Mouse (Mus musculus): ENCODE data around the gene Nol12. TPM values are rescaled to one million over a fixed set of nuclear protein-coding genes. Genes with fewer than 3 reads are reported as not detected.
A peak's percentile ranks its signal among the peaks of the same experiment; 100 is the strongest.

The Nol12 gene
- polyA plus RNA-seq, 1 experiment from 2014 or later: 54.6 TPM

DNA sequence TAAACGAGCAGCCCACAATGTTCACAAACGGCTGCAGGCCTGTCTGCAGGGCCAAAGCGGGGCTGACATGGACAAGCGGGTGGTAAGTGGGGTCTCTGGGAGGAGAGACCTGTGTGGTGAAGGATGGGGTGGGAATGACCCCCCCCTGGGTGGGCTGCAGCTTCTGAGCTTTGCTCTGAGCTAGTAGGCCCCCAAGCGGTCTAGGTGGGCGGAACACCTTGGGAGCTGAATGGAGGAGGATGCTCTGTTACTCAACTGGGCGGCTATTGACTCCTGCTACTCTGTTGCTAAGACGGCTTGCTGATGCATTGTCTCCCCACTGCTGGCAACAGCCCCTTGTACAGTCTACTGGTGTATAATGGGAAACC lies 33.3 kb upstream of the Nol12 start:
- Histone ChIP-seq H3K36me3 (peaks cover 44% of the 10 kb centered on the region), H3K4me1 (peaks cover 56% of the 10 kb centered on the region), H3K27ac (peak overlapping the region; percentile 63; the same call in 1 of the 2 replicates), H3K9ac (peak overlapping the region; percentile 61; the same call in 1 of the 2 replicates), H3K27me3 (no peaks in the 10 kb centered on the region), H3K4me3 (replicated peaks) (peak overlapping the region; percentile 63), H3K4me2 (peak overlapping the region; percentile 77), H3K9me3 (replicated peaks) (no peaks in the 10 kb centered on the region)
- 54% methylated on average over 8 of the region's 8 CpGs for WGBS
- no peak for ATAC-seq (replicated peaks; ENCODE audit: low FRiP score)

DNA sequence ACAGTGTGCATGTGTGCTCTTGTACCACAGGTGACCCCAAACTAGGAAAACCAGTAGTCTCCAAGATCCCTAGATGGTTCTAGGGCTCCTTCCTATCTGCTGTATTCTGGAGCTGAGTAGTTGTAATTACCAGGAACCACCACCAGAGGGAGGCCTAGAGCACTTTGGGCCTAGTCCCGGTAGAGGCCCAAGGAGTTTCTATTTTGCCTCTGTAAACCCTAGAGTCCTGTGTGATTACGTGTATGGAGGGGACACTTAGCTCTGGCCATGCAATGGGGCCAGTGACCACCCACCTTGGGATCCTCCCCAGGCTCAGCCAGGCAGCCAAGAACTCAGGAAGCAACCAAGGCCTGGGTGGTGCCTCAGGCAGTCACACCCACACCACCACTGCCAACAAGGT lies 31.5 kb upstream of the Nol12 start:
- H3K4me3 ChIP-seq (replicated peaks): no peak overlapping the region
- no peak overlapping the region for H3K9ac ChIP-seq
- H3K27me3 ChIP-seq: no peaks in the 10 kb centered on the region
- no peaks in the 10 kb centered on the region for H3K9me3 ChIP-seq (replicated peaks)
- no peak overlapping the region for H3K27ac ChIP-seq
- peaks cover 62% of the 10 kb centered on the region for H3K36me3 ChIP-seq
- ATAC-seq (replicated peaks; ENCODE audit: low FRiP score): no peak
- H3K4me2 ChIP-seq: no peak overlapping the region
- peaks cover 39% of the 10 kb centered on the region for H3K4me1 ChIP-seq
- 6% methylated on average over 2 of the region's 2 CpGs for WGBS

DNA sequence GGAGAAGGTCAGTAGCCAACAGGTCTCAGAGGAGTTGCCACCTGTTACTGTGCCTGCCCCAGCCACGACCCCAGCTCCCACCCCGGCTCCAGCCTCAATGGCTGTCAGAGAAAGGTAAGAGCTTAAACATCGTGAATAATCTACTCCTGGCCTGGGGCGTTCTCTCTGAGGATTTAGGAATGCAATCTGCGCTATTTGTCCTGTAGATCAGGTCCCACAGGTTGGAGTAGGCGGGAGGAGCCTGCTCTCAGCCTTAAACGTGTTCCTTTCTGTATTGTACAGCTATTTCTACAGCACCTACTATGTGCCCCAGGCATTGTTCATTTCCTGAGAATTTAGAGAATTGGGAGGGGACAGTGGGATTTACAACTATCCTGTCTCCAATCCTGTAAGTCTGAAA lies 26.3 kb upstream of the Nol12 start:
- no peak for ATAC-seq (replicated peaks; ENCODE audit: low FRiP score)
- Histone ChIP-seq H3K9me3 (replicated peaks) (no peaks in the 10 kb centered on the region), H3K4me2 (no peak overlapping the region), H3K36me3 (peaks cover 88% of the 10 kb centered on the region), H3K4me1 (peaks cover 6% of the 10 kb centered on the region), H3K27ac (no peak overlapping the region; the same call in 1 of the 2 replicates), H3K4me3 (replicated peaks) (no peak overlapping the region), H3K9ac (no peak overlapping the region), H3K27me3 (no peaks in the 10 kb centered on the region)
- 81% methylated on average over 7 of the region's 7 CpGs for WGBS

DNA sequence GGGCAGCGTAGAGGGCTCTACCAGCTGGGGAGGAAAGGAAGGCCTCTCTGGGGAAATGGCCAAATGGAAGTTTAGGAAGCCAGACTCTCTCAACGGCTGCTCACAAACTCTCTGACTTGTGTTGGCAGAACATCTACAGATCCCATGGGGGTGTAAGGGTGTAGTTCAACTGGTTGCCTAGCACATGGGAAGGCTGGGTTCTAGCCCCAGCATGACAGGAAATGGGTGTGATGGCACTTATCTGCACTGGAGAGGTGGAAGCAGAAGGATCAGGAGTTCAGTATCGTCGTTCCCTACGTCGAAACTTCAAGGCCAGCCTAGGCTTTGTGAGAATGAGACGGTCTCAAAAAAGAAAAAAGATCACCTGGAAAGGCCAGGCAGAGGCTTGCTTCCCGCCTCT lies 25.8 kb upstream of the Nol12 start:
- H3K36me3 ChIP-seq: peaks cover 82% of the 10 kb centered on the region
- WGBS: 89% methylated on average over 8 of the region's 8 CpGs

DNA sequence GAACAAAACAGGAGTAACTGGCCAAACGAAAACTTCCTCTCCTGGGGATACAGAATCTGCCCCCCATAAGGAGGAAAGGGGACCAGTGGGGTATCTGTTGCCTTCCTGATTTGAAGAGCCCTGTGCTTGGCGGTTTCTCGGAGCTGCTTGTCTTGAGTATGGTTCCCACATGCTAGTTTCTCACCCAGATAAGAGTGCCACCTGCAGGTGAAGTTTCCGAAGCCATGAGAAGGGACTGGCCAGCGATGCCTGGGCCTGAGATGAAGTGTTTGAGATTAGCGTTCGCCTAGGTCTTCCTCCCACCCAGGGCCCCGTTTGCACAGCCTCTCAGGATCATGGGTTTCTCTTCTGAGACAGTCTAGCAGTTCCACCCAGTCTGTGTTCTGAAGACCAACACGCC lies 22.7 kb upstream of the Nol12 start:
- WGBS: 37% methylated on average over 9 of the region's 9 CpGs
- Histone ChIP-seq H3K9ac (no peak overlapping the region), H3K9me3 (replicated peaks) (no peaks in the 10 kb centered on the region), H3K36me3 (peaks cover 57% of the 10 kb centered on the region), H3K27ac (no peak overlapping the region), H3K4me1 (peaks cover 37% of the 10 kb centered on the region), H3K27me3 (no peaks in the 10 kb centered on the region), H3K4me2 (no peak overlapping the region), H3K4me3 (replicated peaks) (no peak overlapping the region)
- ATAC-seq (replicated peaks; ENCODE audit: low FRiP score): no peak

More for the DNA sequence above, 25.8 kb upstream of the Nol12 start:
- H3K9ac ChIP-seq: no peak overlapping the region
- H3K4me1 ChIP-seq: peaks cover 7% of the 10 kb centered on the region
- no peak overlapping the region for H3K27ac ChIP-seq
- H3K4me2 ChIP-seq: no peak overlapping the region
- no peak overlapping the region for H3K4me3 ChIP-seq (replicated peaks)
- H3K9me3 ChIP-seq (replicated peaks): no peaks in the 10 kb centered on the region
- no peaks in the 10 kb centered on the region for H3K27me3 ChIP-seq
- no peak for ATAC-seq (replicated peaks; ENCODE audit: low FRiP score)

DNA sequence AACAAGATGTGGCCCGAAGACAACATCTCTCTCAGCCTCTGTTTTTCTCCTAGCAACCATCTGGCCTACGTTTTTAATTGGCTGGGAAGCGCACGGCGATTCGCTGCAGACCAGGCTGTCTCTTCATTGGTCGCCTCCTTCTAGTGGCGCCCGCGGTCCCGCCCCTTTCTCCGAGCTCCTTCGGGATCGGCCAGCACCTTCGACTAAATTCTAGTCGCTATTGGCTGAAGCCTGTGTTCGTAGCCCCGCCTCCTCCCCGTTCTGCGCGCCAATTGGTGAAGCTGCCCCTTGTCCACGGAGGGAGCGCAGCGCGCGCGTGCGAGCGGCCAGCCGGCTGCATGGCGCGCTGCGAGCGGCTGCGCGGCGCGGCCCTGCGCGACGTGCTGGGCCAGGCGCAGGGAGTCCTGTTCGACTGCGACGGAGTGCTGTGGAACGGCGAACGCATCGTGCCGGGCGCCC lies 21.1 kb upstream of the Nol12 start, which contains the start of gene Pdxp:
TSS of gene Pdxp (plus strand) at position 288 of the 459 bp plus-strand sequence.
- Histone ChIP-seq H3K27me3 (no peaks in the 10 kb centered on the region), H3K4me1 (peaks cover 46% of the 10 kb centered on the region), H3K9ac (peak within 1 kb of the TSS; percentile 82), H3K9me3 (replicated peaks) (no peaks in the 10 kb centered on the region), H3K36me3 (peaks cover 52% of the 10 kb centered on the region), H3K27ac (peak within 1 kb of the TSS; percentile 92), H3K4me3 (replicated peaks) (peak within 1 kb of the TSS; percentile 78), H3K4me2 (peak within 1 kb of the TSS; percentile 100)
- WGBS: under 1% methylated on average over 51 of the region's 51 CpGs
- peak; percentile 91 for ATAC-seq (replicated peaks; ENCODE audit: low FRiP score)

DNA sequence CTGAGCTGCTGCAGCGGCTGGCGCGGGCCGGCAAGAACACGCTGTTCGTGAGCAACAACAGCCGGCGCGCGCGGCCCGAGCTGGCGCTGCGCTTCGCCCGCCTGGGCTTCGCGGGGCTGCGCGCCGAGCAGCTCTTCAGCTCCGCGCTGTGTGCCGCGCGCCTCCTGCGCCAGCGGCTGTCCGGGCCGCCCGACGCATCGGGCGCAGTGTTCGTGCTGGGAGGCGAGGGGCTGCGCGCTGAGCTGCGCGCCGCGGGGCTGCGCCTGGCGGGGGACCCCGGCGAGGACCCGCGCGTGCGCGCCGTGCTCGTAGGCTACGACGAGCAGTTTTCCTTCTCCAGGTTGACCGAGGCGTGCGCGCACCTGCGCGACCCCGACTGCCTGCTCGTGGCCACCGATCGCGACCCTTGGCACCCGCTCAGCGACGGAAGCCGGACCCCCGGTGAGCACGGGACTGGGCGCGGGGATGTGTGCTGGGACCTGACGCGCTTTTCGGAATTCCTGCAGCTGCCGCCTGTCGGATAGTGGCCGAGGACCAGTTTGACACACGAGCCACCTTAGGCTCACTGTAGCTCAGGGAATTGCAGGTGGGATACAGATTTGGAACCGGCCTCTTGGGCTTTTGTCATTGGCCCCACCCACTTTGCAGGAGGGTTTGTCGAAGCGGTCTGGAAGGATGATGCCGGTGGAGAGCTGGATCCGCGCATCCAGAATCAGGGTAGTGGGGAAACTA lies 20.5 kb upstream of the Nol12 start:
- peak overlapping the region; percentile 82 for H3K9ac ChIP-seq
- peak overlapping the region; percentile 78 for H3K4me3 ChIP-seq (replicated peaks)
- peak; percentile 70 for ATAC-seq (replicated peaks; ENCODE audit: low FRiP score)
- peaks cover 46% of the 10 kb centered on the region for H3K4me1 ChIP-seq
- H3K27ac ChIP-seq: peak overlapping the region; percentile 92
- H3K9me3 ChIP-seq (replicated peaks): no peaks in the 10 kb centered on the region
- H3K27me3 ChIP-seq: no peaks in the 10 kb centered on the region
- WGBS: under 1% methylated on average over 87 of the region's 87 CpGs
- peak overlapping the region; percentile 100 for H3K4me2 ChIP-seq
- peaks cover 51% of the 10 kb centered on the region for H3K36me3 ChIP-seq

DNA sequence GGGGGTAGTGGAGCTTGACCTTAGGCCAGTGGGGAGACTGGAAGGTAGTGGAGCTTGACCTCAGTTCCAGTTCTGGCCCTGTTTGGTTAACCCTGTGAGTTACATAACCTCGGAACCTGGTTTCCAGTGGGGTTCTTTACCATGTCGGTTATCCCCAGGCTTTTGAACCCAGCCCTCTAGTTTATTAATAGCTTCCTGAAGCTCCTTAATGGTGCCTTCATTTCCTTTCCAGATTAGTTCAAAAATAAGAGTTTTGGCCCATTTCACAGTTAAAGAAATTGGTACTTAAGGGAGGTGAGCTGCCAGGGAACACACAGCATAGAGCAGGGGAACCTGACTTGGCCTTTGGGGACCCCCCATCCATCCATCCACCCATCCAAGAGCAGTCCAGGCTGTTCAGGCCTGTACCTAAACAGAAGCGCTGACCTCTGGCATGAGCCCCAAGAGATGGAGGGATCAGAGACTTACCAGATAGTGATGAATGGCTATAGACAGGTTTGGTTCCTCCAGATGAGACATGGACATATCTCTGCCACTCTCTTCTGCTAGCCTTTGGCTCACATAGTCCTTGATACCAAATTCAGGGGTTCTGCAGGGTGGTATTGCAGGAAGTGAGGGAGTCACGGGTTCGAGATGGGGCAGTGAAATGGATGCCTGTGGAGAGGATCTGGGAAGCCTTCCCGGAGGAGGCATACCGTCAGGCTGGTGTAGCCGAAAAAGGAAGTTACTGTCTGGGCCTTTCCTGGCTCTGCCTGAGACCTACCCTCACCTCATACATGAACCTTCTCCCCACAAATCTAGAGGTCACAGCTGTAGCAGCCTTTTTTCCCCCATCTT lies 19.7 kb upstream of the Nol12 start:
- H3K4me2 ChIP-seq: peak overlapping the region; percentile 100
- no peaks in the 10 kb centered on the region for H3K27me3 ChIP-seq
- H3K27ac ChIP-seq: no peak overlapping the region
- H3K4me1 ChIP-seq: peaks cover 46% of the 10 kb centered on the region
- no peaks in the 10 kb centered on the region for H3K9me3 ChIP-seq (replicated peaks)
- H3K36me3 ChIP-seq: peaks cover 49% of the 10 kb centered on the region
- H3K9ac ChIP-seq: peak overlapping the region; percentile 82
- 46% methylated on average over 8 of the region's 8 CpGs for WGBS
- H3K4me3 ChIP-seq (replicated peaks): peak overlapping the region; percentile 78
- ATAC-seq (replicated peaks; ENCODE audit: low FRiP score): no peak

DNA sequence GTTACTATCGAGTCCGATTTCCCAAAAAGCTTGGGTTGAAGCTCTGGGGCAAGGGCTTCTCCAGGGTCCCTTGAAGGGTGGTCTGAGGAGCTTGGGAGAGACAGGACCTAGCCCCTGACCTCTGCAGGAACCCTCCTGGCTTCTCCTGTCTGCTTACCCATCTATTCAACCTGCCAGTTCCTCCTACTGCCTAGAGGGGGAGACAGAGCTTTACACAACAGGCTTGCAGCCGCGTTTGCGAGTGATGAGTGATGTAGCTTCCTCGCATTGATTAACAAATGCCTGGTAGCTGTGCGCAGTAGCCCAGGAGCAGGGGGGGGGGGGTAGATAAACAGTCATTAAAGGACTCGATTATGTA lies 19.1 kb upstream of the Nol12 start:
- 5% methylated on average over 8 of the region's 8 CpGs for WGBS
- Histone ChIP-seq H3K27me3 (no peaks in the 10 kb centered on the region), H3K9ac (peak overlapping the region; percentile 15; the same call in 1 of the 2 replicates), H3K4me2 (peak overlapping the region; percentile 100), H3K4me1 (peaks cover 46% of the 10 kb centered on the region), H3K4me3 (replicated peaks) (peak overlapping the region; percentile 78), H3K36me3 (peaks cover 43% of the 10 kb centered on the region), H3K27ac (no peak overlapping the region), H3K9me3 (replicated peaks) (no peaks in the 10 kb centered on the region)
- ATAC-seq (replicated peaks; ENCODE audit: low FRiP score): no peak

DNA sequence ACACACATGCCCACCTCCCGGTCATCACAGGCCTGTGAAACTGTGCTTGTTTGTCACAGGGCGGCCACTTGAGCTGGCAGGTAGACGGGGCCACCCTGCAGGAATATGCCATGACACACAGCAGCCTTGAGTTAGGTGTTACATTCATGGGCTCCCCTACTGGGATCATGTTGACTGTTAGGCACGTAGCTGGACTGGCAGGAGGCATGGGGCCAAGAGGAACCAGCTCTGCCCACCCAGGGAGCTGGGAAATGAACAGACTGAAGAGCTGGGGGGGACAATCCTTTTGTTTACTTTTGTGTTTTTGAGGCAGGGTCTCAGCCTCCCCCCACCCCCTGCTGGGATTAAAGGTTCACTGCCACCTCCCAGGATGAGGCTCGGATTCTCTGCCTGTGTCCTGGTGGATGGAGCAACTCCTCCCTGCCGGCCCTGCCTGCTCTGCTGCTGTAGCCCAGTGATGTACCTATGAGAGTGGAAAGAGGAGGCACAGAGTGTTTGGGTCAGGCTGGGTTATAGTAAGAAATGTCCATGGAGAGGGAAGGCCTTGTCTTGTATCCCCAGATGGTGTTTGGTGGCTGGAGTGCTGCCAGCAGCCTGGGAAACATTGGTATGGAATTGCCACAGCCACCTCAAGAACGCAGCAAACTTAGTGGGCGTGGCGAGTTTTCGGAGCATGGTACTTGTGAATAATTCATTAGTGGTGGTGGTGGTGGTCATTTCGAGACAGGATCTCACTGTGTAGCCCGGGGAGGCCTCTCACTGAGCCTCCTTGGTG lies 18.5 kb upstream of the Nol12 start:
- no peak for ATAC-seq (replicated peaks; ENCODE audit: low FRiP score)
- peaks cover 37% of the 10 kb centered on the region for H3K36me3 ChIP-seq
- no peak overlapping the region for H3K27ac ChIP-seq
- H3K9me3 ChIP-seq (replicated peaks): no peaks in the 10 kb centered on the region
- H3K4me2 ChIP-seq: peak overlapping the region; percentile 100
- H3K9ac ChIP-seq: peak overlapping the region; percentile 15; the same call in 1 of the 2 replicates
- H3K4me3 ChIP-seq (replicated peaks): peak overlapping the region; percentile 78
- H3K27me3 ChIP-seq: no peaks in the 10 kb centered on the region
- WGBS: 57% methylated on average over 12 of the region's 12 CpGs
- peaks cover 46% of the 10 kb centered on the region for H3K4me1 ChIP-seq

DNA sequence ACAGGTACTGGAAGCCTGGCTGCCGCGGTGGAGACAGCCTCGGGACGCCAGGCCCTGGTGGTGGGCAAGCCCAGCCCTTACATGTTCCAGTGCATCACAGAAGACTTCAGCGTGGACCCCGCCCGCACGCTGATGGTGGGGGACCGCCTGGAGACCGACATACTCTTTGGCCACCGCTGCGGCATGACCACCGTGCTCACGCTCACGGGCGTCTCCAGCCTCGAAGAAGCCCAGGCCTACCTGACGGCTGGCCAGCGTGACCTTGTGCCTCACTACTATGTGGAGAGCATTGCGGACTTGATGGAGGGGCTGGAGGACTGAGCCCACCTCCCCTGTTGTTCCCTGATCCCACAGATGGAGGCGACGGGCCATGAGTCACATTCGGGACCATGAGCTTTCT lies 16.6 kb upstream of the Nol12 start:
- H3K27ac ChIP-seq: no peak overlapping the region
- no peak for ATAC-seq (replicated peaks; ENCODE audit: low FRiP score)
- peaks cover 44% of the 10 kb centered on the region for H3K4me1 ChIP-seq
- no peak overlapping the region for H3K4me2 ChIP-seq
- H3K9ac ChIP-seq: no peak overlapping the region
- H3K27me3 ChIP-seq: no peaks in the 10 kb centered on the region
- 85% methylated on average over 23 of the region's 23 CpGs for WGBS
- no peak overlapping the region for H3K4me3 ChIP-seq (replicated peaks)
- no peaks in the 10 kb centered on the region for H3K9me3 ChIP-seq (replicated peaks)
- H3K36me3 ChIP-seq: peaks cover 26% of the 10 kb centered on the region
